In the genomic region with DNA sequence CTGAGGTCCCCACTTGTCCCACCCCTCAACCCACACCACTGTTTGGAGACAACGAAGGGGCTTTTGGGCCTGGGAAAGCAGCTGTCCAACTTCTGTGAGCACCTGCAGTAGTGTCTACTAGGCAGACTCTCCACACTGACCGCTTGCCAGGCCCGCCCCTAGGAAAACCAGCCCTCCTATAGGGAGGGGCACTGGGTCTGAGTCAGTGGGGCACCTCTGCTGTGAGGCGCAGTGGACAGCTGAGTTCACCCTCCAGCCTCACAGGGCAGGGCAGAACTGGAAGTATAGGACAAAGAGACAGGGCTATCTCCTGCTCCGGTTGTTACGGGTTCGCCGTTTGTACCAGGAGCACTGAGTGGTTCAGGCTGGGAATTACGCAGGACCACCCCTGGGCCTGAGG, we compare ENCODE assay signal across 14 mouse cellular contexts. TPM values are rescaled to one million over a fixed set of nuclear protein-coding genes. Genes with fewer than 3 reads are reported as not detected.
DNase-seq lines count a peak whose midpoint lies in the region; ATAC-seq and TF ChIP-seq lines count a peak whose summit lies in the region.
"Had no signal": no experiment of that assay in that cellular context is flagged by ENCODE, and none has a peak within 500 bp of the region (broad histone marks: within the 10 kb centered on the region; RNA-seq: fewer than 3 reads in every experiment).

A gene (minus strand): TSS at position 138 of the 400 bp plus-strand sequence.

- TF ChIP-seq CTCF in lung, postnatal 0 days (IDR thresholded peaks at IDR 0.05) = no peak

- no peak within 1 kb of the TSS for H3K9ac ChIP-seq in lung, postnatal 0 days (replicated peaks; ENCODE audit: low read depth)
- H3K9ac ChIP-seq in stomach, embryonic 16.5 days (ENCODE audit: low read length) = 0 out of 2 replicates have a peak within 1 kb of the TSS, but pooled peaks have one; percentile 35
- H3K9ac ChIP-seq in kidney, embryonic 14.5 days (ENCODE audit: low read depth, low read length) = no peak within 1 kb of the TSS
- H3K9ac ChIP-seq: forebrain, embryonic 12.5 days had no signal

- H3K36me3 ChIP-seq in lung, postnatal 0 days (ENCODE audit: insufficient read depth, low read length) = no peaks in the 10 kb centered on the region
- H3K36me3 ChIP-seq in stomach, embryonic 16.5 days (ENCODE audit: control insufficient read depth, insufficient read depth, low read length) = no peaks in the 10 kb centered on the region
- no peaks in the 10 kb centered on the region for H3K36me3 ChIP-seq in kidney, embryonic 14.5 days (ENCODE audit: control insufficient read depth, insufficient read depth, low read length)
- H3K36me3 ChIP-seq: forebrain, embryonic 12.5 days had no signal

- peak; percentile 40 for ATAC-seq in lung, postnatal 0 days
- peak; percentile 55; the same call in 1 of the 2 replicates for ATAC-seq in stomach, embryonic 16.5 days (ENCODE audit: insufficient read depth, low FRiP score)
- ATAC-seq in kidney, embryonic 14.5 days (ENCODE audit: low FRiP score, low TSS enrichment) = no peak
- ATAC-seq: midbrain, embryonic 16.5 days had no signal

- no peak for DNase-seq in adrenal gland, postnatal 10 days
- DNase-seq in adrenal gland, postnatal 25 days = no peak
- DNase-seq in lung, postnatal 0 days (ENCODE audit: low spot score) = peak; percentile 51
- DNase-seq in lung, postnatal 4 days = no peak
- DNase-seq in heart, postnatal 36 days = no peak
- no peak for DNase-seq in frontal cortex, postnatal 14 days (ENCODE audit: low spot score in 2 of 2)
- DNase-seq: embryo, embryonic 11 days; gastrocnemius, postnatal 36 days; kidney, adult 18-20 months; spleen, adult 18-20 months had no signal

- H3K4me3 ChIP-seq in lung, postnatal 0 days (ENCODE audit: low read depth, low read length) = no peak within 1 kb of the TSS
- peak within 1 kb of the TSS; percentile 10; the same call in 1 of the 2 replicates for H3K4me3 ChIP-seq in stomach, embryonic 16.5 days (replicated peaks; ENCODE audit: low read length)
- no peak within 1 kb of the TSS for H3K4me3 ChIP-seq in kidney, embryonic 14.5 days (ENCODE audit: low read length)
- H3K4me3 ChIP-seq: forebrain, embryonic 12.5 days had no signal

- H3K4me1 ChIP-seq in lung, postnatal 0 days (ENCODE audit: insufficient read depth, low read depth, low read length) = no peaks in the 10 kb centered on the region
- peaks cover 9% of the 10 kb centered on the region for H3K4me1 ChIP-seq in stomach, embryonic 16.5 days (ENCODE audit: control insufficient read depth, insufficient read depth, low read length)
- H3K4me1 ChIP-seq in kidney, embryonic 14.5 days (ENCODE audit: control insufficient read depth, insufficient read depth, low read length) = no peaks in the 10 kb centered on the region; the same call in 1 of the 2 replicates

- H3K27me3 ChIP-seq in lung, postnatal 0 days (replicated peaks; ENCODE audit: insufficient read depth, low read length) = no peaks in the 10 kb centered on the region
- no peaks in the 10 kb centered on the region for H3K27me3 ChIP-seq in stomach, embryonic 16.5 days (ENCODE audit: control insufficient read depth, insufficient read depth, low read length)
- no peaks in the 10 kb centered on the region for H3K27me3 ChIP-seq in kidney, embryonic 14.5 days (ENCODE audit: control insufficient read depth, insufficient read depth, low read length)

- no peaks in the 10 kb centered on the region for H3K9me3 ChIP-seq in lung, postnatal 0 days (ENCODE audit: low read length)
- no peaks in the 10 kb centered on the region for H3K9me3 ChIP-seq in stomach, embryonic 16.5 days (replicated peaks; ENCODE audit: control insufficient read depth, low read length)
- no peaks in the 10 kb centered on the region for H3K9me3 ChIP-seq in kidney, embryonic 14.5 days (ENCODE audit: control insufficient read depth, low read length)
- H3K9me3 ChIP-seq: forebrain, embryonic 12.5 days had no signal

- H3K27ac ChIP-seq in lung, postnatal 0 days (ENCODE audit: low read length) = peak within 1 kb of the TSS; percentile 89
- peak within 1 kb of the TSS; percentile 24; the same call in 1 of the 2 replicates for H3K27ac ChIP-seq in stomach, embryonic 16.5 days (ENCODE audit: low read length)
- H3K27ac ChIP-seq in kidney, embryonic 14.5 days (ENCODE audit: low read depth, low read length) = no peak within 1 kb of the TSS
- H3K27ac ChIP-seq: forebrain, embryonic 12.5 days had no signal

- WGBS in lung, postnatal 0 days = 72% methylated on average over 9 of the region's 9 CpGs
- 70% methylated on average over 9 of the region's 9 CpGs for WGBS in stomach, embryonic 16.5 days
- 86% methylated on average over 9 of the region's 9 CpGs for WGBS in kidney, embryonic 14.5 days

- intact Hi-C loops in heart, postnatal 36 days (cut with DNase I) = no loop called here

- TF ChIP-seq EP300 in lung, postnatal 0 days (IDR thresholded peaks at IDR 0.05) = no peak

- peak within 1 kb of the TSS; percentile 42 for H3K4me2 ChIP-seq in lung, postnatal 0 days (replicated peaks; ENCODE audit: low read depth, low read length)
- peak within 1 kb of the TSS; percentile 19 for H3K4me2 ChIP-seq in stomach, embryonic 16.5 days (ENCODE audit: low read depth, low read length)
- no peak within 1 kb of the TSS for H3K4me2 ChIP-seq in kidney, embryonic 14.5 days (replicated peaks; ENCODE audit: low read depth, low read length)
- H3K4me2 ChIP-seq: forebrain, embryonic 12.5 days had no signal

RNA-seq across cellular contexts. Expression of the gene that starts here (rescaled TPM):
- total RNA-seq in adrenal gland, postnatal 10 days (2021) = 10 to 100 TPM; 13.6 to 19.0 TPM
- total RNA-seq in adrenal gland, postnatal 25 days (2021) = 2.2 and 3.7 TPM in 2 replicates
- polyA plus RNA-seq in lung, postnatal 0 days (2015; fragmentation: Nextera tagmentation; extraction: Ambion mirVana) = 584 and 630 TPM in 2 replicates
- 10 to 100 TPM; 16.1 to 22.2 TPM for total RNA-seq in heart, postnatal 36 days (2021)
- polyA plus RNA-seq in stomach, embryonic 16.5 days (2015; fragmentation: Nextera tagmentation; extraction: Ambion mirVana) = 77.0 and 104 TPM in 2 replicates
- polyA plus RNA-seq in kidney, embryonic 14.5 days (2014; fragmentation: Nextera tagmentation; extraction: Ambion mirVana) = 2.6 and 3.3 TPM in 2 replicates

Comparison
In these comparisons a context has a peak if more than half of its experiments do, and no peak if none do; other contexts are left out.
1. RNA of the gene that starts here (polyA plus RNA-seq): 584 to 630 TPM in lung, postnatal 0 days and 77.0 to 104 TPM in stomach, embryonic 16.5 days; 2.6 to 3.3 TPM in kidney, embryonic 14.5 days; every median in the first group is over 10 times any median in the second.